Comparison of ENCODE assay signal across 8 mouse cellular contexts in genomic region chr11:77762783-77763672, GRCm38 (mm10). TPM values are rescaled to one million over a fixed set of nuclear protein-coding genes. Genes with fewer than 3 reads are reported as not detected.
DNase-seq lines count a peak whose midpoint lies in the region; ATAC-seq lines count a peak whose summit lies in the region.

Gene Myo18a, plus strand, starts transcription at chr11:77763246.

- H3K4me1 ChIP-seq in heart, embryonic 12.5 days (replicated peaks), result peaks cover 39% of the 10 kb centered on the region
- peaks cover 38% of the 10 kb centered on the region for H3K4me1 ChIP-seq in kidney, embryonic 16.5 days (ENCODE audit: insufficient read depth, low read length)
- H3K4me1 ChIP-seq in liver, embryonic 11.5 days (replicated peaks; ENCODE audit: control insufficient read depth, insufficient read depth, low read length), result peaks cover 44% of the 10 kb centered on the region

- DNase-seq in B cell, adult 2 months, result peak; percentile 86 to 90
- peak; percentile 86 for DNase-seq in brain, adult 2 months (ENCODE audit: low read depth, low spot score)
- DNase-seq in liver, embryonic 11.5 days (ENCODE audit: low spot score), result peak; percentile 83
- peak; percentile 71 to 83 for DNase-seq in spleen, postnatal 14 days (ENCODE audit: low spot score in 2 of 2)

- H3K36me3 ChIP-seq in heart, embryonic 12.5 days, result no peaks in the 10 kb centered on the region
- no peaks in the 10 kb centered on the region for H3K36me3 ChIP-seq in kidney, embryonic 16.5 days (ENCODE audit: insufficient read depth, low read length)
- no peaks in the 10 kb centered on the region for H3K36me3 ChIP-seq in liver, embryonic 11.5 days (ENCODE audit: control insufficient read depth, insufficient read depth, low read length)

- no peaks in the 10 kb centered on the region for H3K9me3 ChIP-seq in heart, embryonic 12.5 days (replicated peaks)
- no peaks in the 10 kb centered on the region for H3K9me3 ChIP-seq in kidney, embryonic 16.5 days (ENCODE audit: low read length)
- no peaks in the 10 kb centered on the region for H3K9me3 ChIP-seq in liver, embryonic 11.5 days (ENCODE audit: control insufficient read depth, low read length)

- H3K27me3 ChIP-seq in heart, embryonic 12.5 days (replicated peaks), result no peaks in the 10 kb centered on the region
- no peaks in the 10 kb centered on the region for H3K27me3 ChIP-seq in kidney, embryonic 16.5 days (ENCODE audit: insufficient read depth, low read length)
- no peaks in the 10 kb centered on the region for H3K27me3 ChIP-seq in liver, embryonic 11.5 days (replicated peaks; ENCODE audit: control insufficient read depth, insufficient read depth, low read length)

- peak within 1 kb of the TSS; percentile 71 for H3K27ac ChIP-seq in heart, embryonic 12.5 days (ENCODE audit: poor library complexity, severe bottlenecking)
- H3K27ac ChIP-seq in kidney, embryonic 16.5 days (ENCODE audit: low read length), result peak within 1 kb of the TSS; percentile 91
- H3K27ac ChIP-seq in liver, embryonic 11.5 days (ENCODE audit: low read depth, low read length), result peak within 1 kb of the TSS; percentile 77

- H3K9ac ChIP-seq in heart, embryonic 12.5 days, result peak within 1 kb of the TSS; percentile 94
- peak within 1 kb of the TSS; percentile 91 for H3K9ac ChIP-seq in kidney, embryonic 16.5 days (replicated peaks; ENCODE audit: low read length)
- H3K9ac ChIP-seq in liver, embryonic 11.5 days (ENCODE audit: low read depth, low read length), result peak within 1 kb of the TSS; percentile 86

- 4% methylated on average over 79 of the region's 79 CpGs for WGBS in heart, embryonic 12.5 days
- WGBS in kidney, embryonic 16.5 days, result 2% methylated on average over 59 of the region's 79 CpGs
- WGBS in liver, embryonic 11.5 days, result 3% methylated on average over 76 of the region's 79 CpGs

- peak; percentile 66 for ATAC-seq in erythroid progenitor cell, adult 5-6 weeks (replicated peaks; ENCODE audit: low FRiP score, poor library complexity, severe bottlenecking)
- peak; percentile 80 for ATAC-seq in heart, embryonic 12.5 days (ENCODE audit: insufficient number of reproducible peaks, low FRiP score)
- peak; percentile 81 for ATAC-seq in kidney, embryonic 16.5 days (ENCODE audit: low FRiP score, low TSS enrichment)
- ATAC-seq in liver, embryonic 11.5 days (replicated peaks; ENCODE audit: low FRiP score), result peak; percentile 68
- ATAC-seq in monocyte, adult 5-6 weeks (replicated peaks; ENCODE audit: insufficient number of reproducible peaks, low FRiP score, low TSS enrichment, poor library complexity, severe bottlenecking), result peak; percentile 46; the same call in 1 of the 2 replicates

- peak within 1 kb of the TSS; percentile 88 for H3K4me3 ChIP-seq in heart, embryonic 12.5 days
- peak within 1 kb of the TSS; percentile 80 for H3K4me3 ChIP-seq in kidney, embryonic 16.5 days (ENCODE audit: low read length)
- H3K4me3 ChIP-seq in liver, embryonic 11.5 days (ENCODE audit: low read depth, low read length), result peak within 1 kb of the TSS; percentile 87

- H3K4me2 ChIP-seq in heart, embryonic 12.5 days, result peak within 1 kb of the TSS; percentile 89
- H3K4me2 ChIP-seq in kidney, embryonic 16.5 days (replicated peaks; ENCODE audit: low read depth, low read length), result peak within 1 kb of the TSS; percentile 74
- H3K4me2 ChIP-seq in liver, embryonic 11.5 days, result peak within 1 kb of the TSS; percentile 100

RNA-seq across cellular contexts. Expression of gene Myo18a, which starts in this region (rescaled TPM):
- total RNA-seq in erythroid progenitor cell, adult 5-6 weeks (2015; ENCODE audit: low replicate concordance), result 8.8 and 12.6 TPM in 2 replicates
- 24.8 and 48.5 TPM in 2 replicates for total RNA-seq in erythroid progenitor cell, adult 5-6 weeks (2017; ENCODE audit: low replicate concordance)
- 154 and 164 TPM in 2 replicates for polyA plus RNA-seq in heart, embryonic 12.5 days (2016; fragmentation: Nextera tagmentation; extraction: Ambion mirVana)
- polyA plus RNA-seq in kidney, embryonic 16.5 days (2015; fragmentation: Nextera tagmentation; extraction: Ambion mirVana), result 32.4 and 38.1 TPM in 2 replicates
- polyA plus RNA-seq in liver, embryonic 11.5 days (2014; fragmentation: Nextera tagmentation; extraction: Ambion mirVana), result 37.1 and 38.3 TPM in 2 replicates
- 142 to 166 TPM (median 145 TPM) in 3 replicates for total RNA-seq in monocyte, adult 5-6 weeks (2017)

Comparison
In these comparisons a context has a peak if more than half of its experiments do, and no peak if none do; other contexts are left out.
1. Peak in every context shown above with its lines: DNase-seq, ATAC-seq, H3K4me3 ChIP-seq and H3K27ac ChIP-seq.